Mouse (Mus musculus) ES-Bruce4 (cell line): ENCODE measurements around the gene Lrig2.

ENCODE experiments used
- CTCF ChIP-seq: IDR thresholded peaks from one replicate; pipeline ENCODE4 v1.8.1; 2011; ENCODE audit warnings: low read depth, low read length
- POLR2A ChIP-seq: IDR thresholded peaks from one replicate; pipeline ENCODE4 v1.8.1; 2011; ENCODE audit warnings: low read length; ENCODE audit not compliant: insufficient read depth

DNA sequence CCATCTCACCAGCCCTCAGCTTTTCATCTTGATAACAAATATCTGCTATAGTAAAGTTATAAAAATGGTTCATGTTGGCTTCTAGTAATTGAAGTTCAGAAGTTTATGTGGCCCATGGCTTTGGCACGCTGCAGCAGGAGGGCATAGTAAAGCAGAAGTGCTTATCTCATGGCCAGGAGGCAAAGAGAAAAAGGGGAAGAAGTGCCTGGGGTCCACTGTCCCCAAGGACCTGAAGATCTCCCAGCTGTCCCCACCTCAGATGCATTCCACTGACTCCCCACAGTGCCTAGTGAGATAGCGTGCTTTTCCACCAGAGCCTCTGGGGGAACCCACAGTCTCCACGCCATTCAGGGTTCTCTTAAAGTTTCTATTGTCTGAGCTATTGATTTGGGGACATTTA, 6.7 kb upstream of the Lrig2 start:
- TF ChIP-seq CTCF (no peak), POLR2A (no peak)
